Mouse (Mus musculus): ENCODE measurements around the gene Brd2. TPM values are rescaled to one million over a fixed set of nuclear protein-coding genes. Genes with fewer than 3 reads are reported as not detected.
A peak's percentile ranks its signal among the peaks of the same experiment; 100 is the strongest.

Brd2 gene
- total RNA-seq, 2 experiments from 2014 or later = 199 to 208 TPM

GRCm38 (mm10) chr17:34134451-34134850 lies 12.0 kb upstream of the Brd2 start:
- no peak for ATAC-seq (replicated peaks; ENCODE audit: low FRiP score, poor library complexity, severe bottlenecking)

- ATAC-seq (replicated peaks; ENCODE audit: low FRiP score, poor library complexity, severe bottlenecking) = no peak
These were observed 10.9 kb upstream of the Brd2 start for GRCm38 (mm10) chr17:34133289-34133688.

- ATAC-seq (replicated peaks; ENCODE audit: low FRiP score, poor library complexity, severe bottlenecking) = no peak
These were observed 9.5 kb upstream of the Brd2 start for GRCm38 (mm10) chr17:34131911-34132310.

- ATAC-seq (replicated peaks; ENCODE audit: low FRiP score, poor library complexity, severe bottlenecking) = no peak
These were observed 7.9 kb upstream of the Brd2 start for GRCm38 (mm10) chr17:34130073-34130947.

DNA sequence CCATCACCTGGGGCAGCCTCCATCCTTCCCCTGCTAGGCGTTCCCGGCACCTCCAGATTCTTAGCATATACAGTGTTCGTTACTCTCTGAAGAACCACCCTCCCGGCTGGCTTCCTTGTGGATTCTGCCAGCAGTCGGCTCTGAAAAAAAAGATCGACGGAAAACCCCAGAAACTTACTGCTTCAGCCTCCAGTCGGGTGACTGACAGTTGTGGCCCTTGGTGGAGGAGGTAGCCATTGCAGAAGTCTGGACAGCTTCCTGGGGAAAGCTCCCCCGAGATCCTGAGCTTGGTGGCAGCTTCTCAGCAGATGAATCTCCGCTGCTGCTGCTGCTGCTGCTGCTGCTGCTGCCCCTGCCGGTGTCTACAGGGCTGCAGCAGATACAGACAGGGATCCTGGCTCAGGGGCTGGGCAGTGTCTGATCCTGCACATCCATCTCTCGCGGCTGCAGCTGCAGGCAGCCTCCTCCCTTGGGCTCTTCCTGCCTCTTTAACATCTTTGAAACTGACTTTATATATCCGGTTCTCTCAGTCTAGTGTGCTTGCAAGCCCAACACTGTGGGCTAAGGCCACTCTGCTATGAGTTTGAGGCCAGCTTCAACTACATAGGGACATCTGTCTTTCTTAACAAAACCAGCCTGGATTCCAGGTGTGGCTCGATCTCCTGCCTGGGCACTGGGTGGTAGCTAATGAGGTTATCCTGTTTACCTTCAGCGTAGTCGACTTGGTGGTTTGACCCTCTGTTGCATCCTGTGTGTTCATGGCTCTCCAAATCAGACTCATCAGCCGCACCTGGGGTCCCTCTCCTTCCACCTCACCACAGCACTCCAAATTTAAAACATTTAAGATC lies 6.7 kb upstream of the Brd2 start:
- ATAC-seq (replicated peaks; ENCODE audit: low FRiP score, poor library complexity, severe bottlenecking) = no peak

DNA sequence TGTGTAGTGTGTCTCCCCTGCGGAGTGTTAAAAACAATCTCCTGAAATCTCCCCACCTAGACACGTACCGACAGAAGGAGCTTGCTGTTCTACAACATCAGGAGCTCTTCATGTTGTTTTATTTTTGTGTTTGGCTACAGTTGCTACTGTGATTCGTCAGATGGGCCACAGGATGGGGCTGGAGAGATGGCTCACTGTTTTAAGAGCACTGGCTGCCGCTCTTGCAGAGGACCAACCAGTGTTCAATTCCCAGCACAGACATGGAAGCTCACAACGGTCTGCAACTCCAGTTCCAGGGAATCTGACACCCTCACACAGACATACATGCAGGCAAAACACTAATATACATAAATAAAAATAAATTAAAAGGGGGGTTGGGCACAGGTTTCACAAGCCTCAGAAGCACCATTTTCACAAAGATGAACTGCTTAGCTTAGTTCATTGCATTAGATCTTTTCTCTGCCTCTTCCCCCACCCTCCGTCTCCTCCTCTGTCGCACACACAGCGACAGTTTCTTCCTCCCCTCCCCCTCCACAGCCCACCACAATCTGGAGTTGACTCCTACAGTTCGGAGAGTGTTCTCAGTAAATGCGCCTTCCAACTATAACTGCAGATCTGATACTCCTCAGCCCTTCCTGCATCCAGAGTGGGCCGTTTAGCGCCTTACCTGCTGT lies 6.0 kb upstream of the Brd2 start:
- ATAC-seq (replicated peaks; ENCODE audit: low FRiP score, poor library complexity, severe bottlenecking) = no peak

DNA sequence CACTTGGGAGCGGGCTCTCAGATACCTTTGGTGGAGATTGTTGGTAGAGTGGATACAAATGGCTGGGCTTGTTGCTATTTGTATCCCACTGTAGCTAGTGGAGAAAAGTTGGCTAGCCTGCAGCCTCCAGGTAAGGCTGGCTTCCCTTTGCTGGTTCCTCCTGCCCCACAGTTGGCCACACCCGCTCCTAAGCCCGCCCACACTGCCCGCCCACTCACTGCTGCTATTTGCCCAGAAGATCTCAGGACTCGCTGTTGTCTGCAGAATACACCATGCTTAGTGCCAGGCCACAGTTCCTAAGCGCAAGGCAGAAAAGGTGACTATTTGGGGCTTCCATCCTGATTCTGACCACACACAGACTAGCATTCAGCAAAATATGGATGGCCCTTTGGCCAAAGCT lies 5.0 kb upstream of the Brd2 start:
- ATAC-seq (replicated peaks; ENCODE audit: low FRiP score, poor library complexity, severe bottlenecking) = peak; percentile 81

DNA sequence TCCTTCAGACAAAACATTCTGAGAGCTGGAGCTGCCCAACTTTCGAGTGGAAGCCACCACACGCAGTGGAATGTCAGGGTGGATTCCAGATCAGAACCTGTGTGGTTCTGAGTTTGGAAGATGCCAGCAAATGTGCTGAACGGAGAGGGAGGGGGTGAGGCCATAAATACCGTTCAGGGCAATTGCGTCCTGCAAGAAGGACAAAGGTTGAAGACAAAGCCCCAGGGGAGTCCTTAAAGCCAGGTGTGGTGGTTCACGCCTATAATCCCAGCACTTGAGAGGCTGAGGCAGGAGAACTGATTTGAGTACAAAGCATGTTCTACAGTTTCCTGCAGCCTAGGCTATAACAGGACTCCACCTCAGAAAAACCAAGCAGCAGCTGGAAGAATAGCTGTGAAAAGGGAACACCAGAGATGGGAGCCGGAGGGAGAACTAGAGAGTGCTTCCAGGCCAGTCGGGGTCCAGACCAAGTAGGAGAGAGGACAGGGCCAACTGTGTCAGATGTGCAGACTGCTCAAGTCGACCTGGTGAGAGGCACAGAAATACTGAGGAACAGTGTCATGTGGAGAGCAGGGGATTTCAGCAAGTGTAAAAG lies 4.5 kb upstream of the Brd2 start:
- no peak for ATAC-seq (replicated peaks; ENCODE audit: low FRiP score, poor library complexity, severe bottlenecking)

DNA sequence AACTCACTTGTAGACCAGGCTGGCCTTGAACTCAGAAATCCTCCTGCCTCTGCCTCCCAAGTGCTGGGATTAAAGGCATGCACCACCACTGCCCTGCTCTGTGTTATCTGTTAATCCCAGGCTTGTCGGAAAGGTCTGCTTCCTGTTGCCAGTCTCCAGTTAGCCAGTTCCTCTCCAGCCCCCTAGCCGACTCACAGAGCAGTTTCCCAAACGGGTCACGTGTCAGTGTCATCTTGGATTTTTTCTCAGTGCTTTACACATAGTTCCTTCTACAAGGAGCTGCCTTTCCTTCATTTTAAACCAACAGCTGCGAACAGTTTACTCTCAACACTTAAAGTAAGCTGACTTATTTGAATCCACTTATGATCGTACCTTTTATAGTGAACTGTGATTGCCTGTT lies 2.2 kb upstream of the Brd2 start:
- no peak for ATAC-seq (replicated peaks; ENCODE audit: low FRiP score, poor library complexity, severe bottlenecking)

- no peak for ATAC-seq (replicated peaks; ENCODE audit: low FRiP score, poor library complexity, severe bottlenecking)
These were observed 1.1 kb upstream of the Brd2 start for GRCm38 (mm10) chr17:34123518-34123917.

DNA sequence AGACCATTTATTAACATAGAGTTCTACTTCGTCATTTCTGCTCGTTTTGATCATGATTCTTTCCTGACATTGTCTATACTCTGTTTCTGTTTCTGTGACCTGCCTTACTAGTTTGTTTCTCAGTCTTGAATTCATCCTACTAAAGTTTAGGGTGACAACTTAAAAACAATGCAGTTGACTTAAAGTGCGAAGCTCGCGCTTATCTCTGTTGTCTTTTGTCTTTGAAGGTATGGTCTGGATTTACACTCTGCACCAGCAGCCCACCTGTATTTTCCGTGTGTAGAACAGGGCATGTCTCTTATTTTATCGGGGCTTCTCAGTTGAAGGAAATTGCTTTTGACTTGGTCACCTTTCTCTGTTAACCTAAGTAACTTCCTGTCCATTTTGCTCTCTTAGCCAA lies 677 bp upstream of the Brd2 start:
- ATAC-seq (replicated peaks; ENCODE audit: low FRiP score, poor library complexity, severe bottlenecking) = no peak

DNA sequence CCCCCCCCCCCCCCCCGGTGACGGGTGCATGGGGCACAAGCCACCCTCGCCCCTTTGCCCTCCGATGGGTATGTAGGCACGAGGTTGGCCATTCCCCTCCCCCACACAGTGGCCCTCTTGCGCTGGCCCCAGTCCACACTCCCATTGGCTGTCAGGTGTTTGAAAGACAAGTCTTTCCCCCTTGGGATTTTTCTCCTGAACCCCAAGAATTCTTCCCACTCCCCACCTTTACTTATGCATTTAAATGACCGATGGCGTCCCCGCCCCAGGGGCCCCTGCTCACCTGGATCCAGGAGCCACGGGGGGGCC lies 601 bp downstream of the Brd2 start:
- no peak for ATAC-seq (replicated peaks; ENCODE audit: low FRiP score, poor library complexity, severe bottlenecking)

DNA sequence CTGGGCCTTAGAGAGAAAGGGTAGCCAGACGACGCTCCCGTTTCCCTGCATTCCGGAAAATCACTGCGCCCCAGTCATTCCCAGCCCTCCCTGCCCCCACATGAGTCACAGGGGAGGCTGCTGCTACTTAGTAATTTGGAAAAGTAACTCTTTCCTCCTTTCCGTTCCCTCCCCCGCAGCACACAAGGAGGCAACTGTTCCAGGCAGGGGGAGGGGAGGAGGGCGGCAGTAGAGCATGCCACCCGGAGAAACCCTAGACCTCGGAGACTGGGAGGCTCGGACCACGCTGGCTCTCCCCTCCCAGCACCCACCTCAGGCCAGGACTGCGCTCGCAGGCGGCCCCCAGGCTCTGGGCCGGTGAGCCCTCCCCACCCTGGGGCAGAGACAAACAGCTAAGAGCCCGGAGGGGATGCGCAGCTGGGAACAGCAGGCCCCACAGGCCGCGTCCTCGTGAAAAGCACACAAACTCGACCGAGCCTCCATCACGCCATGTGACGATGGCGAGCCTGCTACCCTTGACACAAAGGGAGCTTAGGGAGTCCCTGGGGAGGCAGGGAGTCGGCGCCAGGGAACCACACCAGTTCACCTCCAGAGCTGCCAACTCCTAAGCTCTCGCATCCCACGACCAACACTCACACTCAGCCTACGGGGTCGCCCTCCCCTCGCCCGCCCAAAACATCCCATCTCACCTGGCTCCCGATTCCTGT lies 1.1 kb downstream of the Brd2 start:
- ATAC-seq (replicated peaks; ENCODE audit: low FRiP score, poor library complexity, severe bottlenecking) = no peak

GRCm38 (mm10) chr17:34120814-34121171 lies 1.6 kb downstream of the Brd2 start:
- ATAC-seq (replicated peaks; ENCODE audit: low FRiP score, poor library complexity, severe bottlenecking) = peak; percentile 50

- ATAC-seq (replicated peaks; ENCODE audit: low FRiP score, poor library complexity, severe bottlenecking) = 0 out of 2 replicates have a peak, but pooled peaks have one; percentile 13
These were observed 2.2 kb downstream of the Brd2 start for GRCm38 (mm10) chr17:34120180-34120723.

- ATAC-seq (replicated peaks; ENCODE audit: low FRiP score, poor library complexity, severe bottlenecking) = peak; percentile 72
These were observed 2.9 kb downstream of the Brd2 start, which contains the start of gene H2-DMa for GRCm38 (mm10) chr17:34119249-34120179. TSS of gene H2-DMa (plus strand) at chr17:34119541.

DNA sequence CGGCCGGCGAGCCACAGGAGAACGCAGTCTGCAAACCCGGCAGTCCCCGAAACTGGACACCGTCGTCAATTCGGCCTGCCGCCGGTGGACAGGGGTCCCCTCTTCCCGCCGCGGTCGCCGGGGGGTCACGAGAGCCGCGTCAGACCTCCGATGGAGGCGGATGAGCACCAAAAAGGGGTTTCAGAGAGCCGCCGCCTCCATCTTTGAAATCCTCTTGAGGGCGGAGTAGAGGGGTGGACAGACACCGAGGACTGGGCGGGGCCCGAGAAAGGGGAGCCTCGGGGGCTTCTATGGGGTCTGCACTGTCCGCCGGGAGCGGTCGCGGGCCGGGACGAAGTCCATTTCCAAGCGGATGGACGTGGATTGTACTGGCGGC lies 3.6 kb downstream of the Brd2 start:
- ATAC-seq (replicated peaks; ENCODE audit: low FRiP score, poor library complexity, severe bottlenecking) = peak; percentile 10

DNA sequence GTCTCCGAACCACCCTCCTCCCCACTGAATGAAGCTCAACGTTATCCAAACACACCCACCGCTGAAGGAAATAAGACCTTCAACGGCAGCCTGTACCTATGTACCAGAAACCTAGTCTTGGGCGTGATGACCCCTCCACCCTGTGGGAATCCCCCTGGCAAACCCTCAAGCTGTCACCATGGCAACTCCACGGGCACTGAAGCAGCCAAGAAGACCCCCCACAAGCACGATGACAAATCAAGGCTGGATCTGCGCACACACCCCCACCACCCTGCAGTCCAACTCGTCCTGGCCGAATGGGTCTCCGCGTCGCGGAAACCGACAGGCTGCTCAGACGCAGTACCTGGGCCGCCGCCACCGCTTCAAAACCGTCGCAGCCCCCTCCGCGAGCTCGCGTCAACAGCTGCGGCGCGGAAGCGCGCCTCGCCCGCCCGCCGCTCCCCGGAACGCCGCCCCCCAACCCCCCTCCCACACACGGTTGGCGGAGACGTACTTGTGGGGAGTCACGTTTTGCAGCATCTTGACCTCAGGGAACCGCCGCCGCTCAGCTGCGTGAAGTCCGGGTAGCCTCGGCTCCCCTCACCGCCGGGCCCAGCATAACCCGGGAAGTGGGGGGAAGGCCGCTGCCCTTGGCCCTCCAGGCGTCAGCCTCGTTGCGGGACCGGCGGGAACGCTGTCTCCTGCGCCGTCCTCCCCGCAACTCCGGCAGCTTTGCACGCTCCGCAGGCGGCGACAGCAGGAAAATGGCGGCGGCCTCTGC lies 4.1 kb downstream of the Brd2 start:
- ATAC-seq (replicated peaks; ENCODE audit: low FRiP score, poor library complexity, severe bottlenecking) = no peak

Data from erythroid progenitor cell, adult 5-6 weeks (primary cell).